Mouse (Mus musculus) limb, embryonic 10.5 days (tissue): ENCODE results near the gene Lrig3. TPM values are rescaled to one million over a fixed set of nuclear protein-coding genes. Genes with fewer than 3 reads are reported as not detected.

Experiments
- DNase-seq: peaks from one replicate; pipeline ENCODE4 v3.0.0-alpha.2; 2017; ENCODE audit warnings: low spot score
- H3K27ac ChIP-seq: fragments of 300-500 bp; sonication (generic); 2 replicates; pipeline ENCODE4 v1.5.1; 2016; ENCODE audit warnings: mild to moderate bottlenecking
- H3K27me3 ChIP-seq: fragments of 300-500 bp; sonication (generic); 2 replicates; pipeline ENCODE4 v1.6.1; 2016; ENCODE audit warnings: low read depth, mild to moderate bottlenecking; ENCODE audit not compliant: poor library complexity, severe bottlenecking
- H3K36me3 ChIP-seq: fragments of 300-500 bp; sonication (generic); 2 replicates; pipeline ENCODE4 v1.6.1; 2016; ENCODE audit warnings: mild to moderate bottlenecking, moderate library complexity
- H3K4me1 ChIP-seq: fragments of 300-500 bp; sonication (generic); 2 replicates; pipeline ENCODE4 v1.6.1; 2016
- H3K4me3 ChIP-seq: fragments of 300-500 bp; sonication (generic); 2 replicates; pipeline ENCODE4 v1.5.1; 2016; ENCODE audit warnings: mild to moderate bottlenecking, moderate library complexity
- H3K9me3 ChIP-seq: fragments of 300-500 bp; sonication (generic); replicated peaks from 2 replicates; pipeline ENCODE4 v1.6.1; 2016; ENCODE audit warnings: mild to moderate bottlenecking
- WGBS: fragments of 180-500 bp; shearing (Covaris S2); methylation state at CpG from one replicate; pipeline ENCODE4 v1.1.7; 2016; 5-methylcytosine and 5-hydroxymethylcytosine counted together
- microRNA-seq: library from miRNA; unstranded; fragments of <30 nt; microRNA quantifications from one replicate; pipeline ENCODE4, GENCODE M21; 2017
- polyA plus RNA-seq: library from polyadenylated mRNA; unstranded; fragments of >200 nt; fragmentation: Nextera tagmentation; extraction: Ambion mirVana; gene quantifications from 2 replicates; pipeline ENCODE4 v1.2.1, GENCODE M21; 2016

Gene Lrig3
- polyA plus RNA-seq, 1 experiment from 2014 or later, result 49.9 TPM

DNA sequence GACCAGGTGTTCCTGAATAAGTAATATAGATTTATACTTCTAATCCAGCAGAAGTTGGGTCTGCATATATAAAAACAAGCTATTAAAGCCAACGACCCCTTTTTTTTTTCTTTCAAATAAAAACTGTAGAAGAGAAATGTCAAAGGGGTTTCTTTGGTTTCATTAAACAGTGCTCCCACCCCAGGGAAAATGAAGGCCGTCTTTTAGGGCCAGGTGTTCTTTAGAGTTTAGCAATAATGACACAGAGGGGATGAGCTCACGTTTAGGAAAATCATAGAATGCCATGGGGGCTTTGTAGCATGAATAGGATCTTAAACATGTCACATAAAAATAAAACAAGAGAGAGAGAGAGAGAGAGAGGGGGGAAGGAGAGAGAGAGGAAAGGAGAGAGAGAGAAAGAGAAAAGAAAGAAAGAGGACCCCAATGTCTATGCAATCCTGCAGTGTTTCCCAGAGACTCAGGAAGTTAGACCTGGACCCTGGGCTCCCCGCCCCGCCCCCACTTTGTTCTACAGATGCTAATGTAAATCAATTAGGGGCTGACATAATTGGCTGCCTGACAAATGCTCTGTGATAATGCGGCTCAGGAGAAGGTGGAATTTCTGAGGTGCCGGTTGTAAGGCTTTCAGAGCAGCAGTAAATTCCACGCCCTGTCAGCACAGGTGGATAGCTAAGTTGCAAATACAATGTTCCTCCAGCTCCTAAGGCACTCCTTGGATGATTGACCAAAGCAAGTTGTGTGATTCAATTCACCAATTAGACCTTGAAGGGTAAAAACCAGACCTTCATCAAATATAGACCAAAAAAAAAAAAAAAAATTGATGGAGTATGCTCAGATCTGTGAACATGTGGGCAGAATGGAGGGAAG lies 62.8 kb downstream of the Lrig3 start:
- Histone ChIP-seq H3K27ac (peak overlapping the region; percentile 44; the same call in 1 of the 2 replicates), H3K9me3 (no peaks in the 10 kb centered on the region), H3K36me3 (no peaks in the 10 kb centered on the region), H3K27me3 (no peaks in the 10 kb centered on the region), H3K4me1 (peaks cover 23% of the 10 kb centered on the region), H3K4me3 (no peak overlapping the region)
- 18% methylated on average over 8 of the region's 8 CpGs for WGBS
- peak; percentile 78 for DNase-seq

- peak; percentile 58 for DNase-seq
- peaks cover 23% of the 10 kb centered on the region for H3K4me1 ChIP-seq
- no peaks in the 10 kb centered on the region for H3K36me3 ChIP-seq
- no peak overlapping the region for H3K4me3 ChIP-seq
- WGBS, result 49% methylated on average over 7 of the region's 7 CpGs
- peak overlapping the region; percentile 42; the same call in 1 of the 2 replicates for H3K27ac ChIP-seq
- H3K27me3 ChIP-seq, result no peaks in the 10 kb centered on the region
- no peaks in the 10 kb centered on the region for H3K9me3 ChIP-seq
Observed at GRCm38 (mm10) chr10:126029441-126030114, 63.6 kb downstream of the Lrig3 start.

GRCm38 (mm10) chr10:126056881-126057280 lies 90.9 kb downstream of the Lrig3 start:
- 46% methylated on average over 3 of the region's 3 CpGs for WGBS
- DNase-seq, result no peak
- no peaks in the 10 kb centered on the region for H3K27me3 ChIP-seq

GRCm38 (mm10) chr10:126062812-126063211 lies 96.8 kb downstream of the Lrig3 start:
- no peak overlapping the region for H3K27ac ChIP-seq
- H3K27me3 ChIP-seq, result no peaks in the 10 kb centered on the region
- no peaks in the 10 kb centered on the region for H3K36me3 ChIP-seq
- no peak overlapping the region for H3K4me3 ChIP-seq
- no peaks in the 10 kb centered on the region for H3K9me3 ChIP-seq
- H3K4me1 ChIP-seq, result no peaks in the 10 kb centered on the region
- WGBS, result 84% methylated on average over 4 of the region's 4 CpGs
- DNase-seq, result no peak

More at GRCm38 (mm10) chr10:126056881-126057280, 90.9 kb downstream of the Lrig3 start:
- Histone ChIP-seq H3K4me1 (peaks cover 16% of the 10 kb centered on the region), H3K4me3 (no peak overlapping the region), H3K27ac (no peak overlapping the region), H3K9me3 (no peaks in the 10 kb centered on the region), H3K36me3 (no peaks in the 10 kb centered on the region)

Small RNA genes lying within 50 kb of the gene (microRNA-seq; reads per million reads assigned to microRNA genes)
- gene Gm22183, result not detected
